Mouse (Mus musculus) bone marrow macrophage, adult 2 months (primary cell): ENCODE results near the gene Olfr1394.

Source experiments
- CTCF ChIP-seq: IDR thresholded peaks from 2 replicates; pipeline ENCODE4 v1.5.1; 2012; ENCODE audit warnings: low read depth, mild to moderate bottlenecking, low read length, moderate library complexity
- POLR2A ChIP-seq: IDR thresholded peaks from 2 replicates; pipeline ENCODE4 v1.6.1; 2012; ENCODE audit warnings: mild to moderate bottlenecking, low read depth, low read length, borderline replicate concordance

- TF ChIP-seq CTCF (no peak), POLR2A (no peak)
Observed at GRCm38 (mm10) chr11:49195819-49196322, 41.7 kb downstream of the Olfr1394 start.
